Mouse (Mus musculus): ENCODE measurements around the gene Cux1. TPM values are rescaled to one million over a fixed set of nuclear protein-coding genes. Genes with fewer than 3 reads are reported as not detected.
A peak's percentile ranks its signal among the peaks of the same experiment; 100 is the strongest.

Cux1 gene
- total RNA-seq, 2 experiments from 2014 or later, result 34.5 to 36.4 TPM

DNA sequence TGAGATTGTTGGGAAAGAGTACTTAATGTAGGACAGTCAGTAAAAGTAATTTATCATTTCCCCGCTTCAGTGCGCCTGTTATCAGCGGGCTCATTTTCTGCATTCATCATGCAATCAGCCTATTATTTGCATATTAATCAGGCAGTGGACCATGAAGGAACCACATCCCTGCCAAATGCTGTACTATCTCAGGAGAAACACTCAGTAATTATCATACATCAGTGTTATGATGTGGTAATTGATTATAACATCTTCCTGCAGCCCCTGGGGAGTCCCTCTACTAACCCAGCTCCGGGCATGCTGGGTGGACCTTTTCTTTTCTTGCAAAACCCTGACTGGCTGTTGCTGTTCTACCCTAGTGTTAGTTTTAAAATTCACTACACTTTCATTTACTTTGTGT is 270.4 kb downstream of the Cux1 start:
- H3K4me3 ChIP-seq, result no peak overlapping the region
- no peak overlapping the region for H3K27ac ChIP-seq
- TF ChIP-seq CTCF (conservative IDR thresholded peaks at IDR 0.05), result no peak
- DNase-seq (ENCODE audit: low spot score in 2 of 2), result no peak

DNA sequence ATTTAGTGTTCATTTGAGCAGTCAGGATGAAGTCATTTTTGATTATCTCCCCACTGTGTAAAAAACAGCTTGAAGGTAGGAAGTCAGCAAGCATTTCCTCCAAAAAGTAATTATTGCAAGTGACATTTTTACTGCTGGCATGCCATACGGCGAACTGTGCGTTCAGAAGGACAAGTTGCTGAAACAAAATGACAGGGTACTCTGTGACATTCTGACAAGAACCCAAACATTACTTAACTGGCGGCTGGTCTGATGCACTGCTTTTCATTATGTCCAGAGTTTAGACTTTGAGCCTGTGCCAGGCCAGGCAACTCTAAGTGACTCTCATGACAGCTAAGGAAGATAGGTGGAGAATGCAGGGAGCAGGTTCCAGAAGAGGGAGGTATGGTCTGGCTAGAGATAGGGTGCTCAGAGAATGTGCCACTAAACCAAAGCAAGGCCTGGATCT is 274.3 kb downstream of the Cux1 start:
- no peak overlapping the region for H3K4me3 ChIP-seq
- no peak overlapping the region for H3K27ac ChIP-seq
- DNase-seq (ENCODE audit: low spot score in 2 of 2), result peak; percentile 51 to 52
- no peak for TF ChIP-seq CTCF (conservative IDR thresholded peaks at IDR 0.05)

DNA sequence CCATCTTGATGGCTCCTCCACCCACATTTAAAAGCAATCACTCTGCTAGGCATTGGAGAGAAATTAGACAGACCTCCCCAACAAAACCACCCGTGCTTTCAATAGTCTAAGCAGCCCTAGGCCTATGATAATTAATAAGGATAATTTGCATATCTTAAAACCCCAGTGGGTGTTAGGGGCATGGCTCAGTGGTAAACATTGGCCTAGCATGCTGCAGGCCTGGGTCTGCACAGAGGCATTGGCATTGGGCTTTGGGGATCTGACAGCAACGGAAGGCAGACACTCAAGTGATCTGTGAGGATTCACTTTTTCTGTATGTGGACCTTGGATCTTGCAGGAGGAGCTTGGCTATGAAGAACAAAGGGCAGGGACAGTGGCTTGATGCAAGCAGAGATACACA is 274.9 kb downstream of the Cux1 start:
- no peak overlapping the region for H3K27ac ChIP-seq
- no peak for TF ChIP-seq CTCF (conservative IDR thresholded peaks at IDR 0.05)
- no peak for DNase-seq (ENCODE audit: low spot score in 2 of 2)
- H3K4me3 ChIP-seq, result no peak overlapping the region

DNA sequence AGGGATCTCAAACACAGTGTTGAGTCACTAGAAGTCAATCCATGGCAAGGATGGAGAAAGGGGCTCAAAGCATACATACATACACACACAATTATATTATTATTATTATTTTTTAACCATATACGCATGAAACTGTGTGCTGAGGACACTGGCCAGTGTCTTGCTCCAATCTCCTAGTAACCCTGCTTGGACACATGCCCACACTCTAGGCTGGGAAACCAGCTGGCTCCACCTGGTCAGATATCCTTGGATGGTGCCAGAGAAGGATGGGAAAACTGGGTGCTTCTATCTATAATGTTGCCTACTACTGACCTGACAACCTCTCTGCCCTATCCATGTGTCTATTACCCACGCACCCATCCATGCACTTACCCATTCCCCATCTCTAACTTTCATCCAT is 275.7 kb downstream of the Cux1 start:
- TF ChIP-seq CTCF (conservative IDR thresholded peaks at IDR 0.05), result no peak

DNA sequence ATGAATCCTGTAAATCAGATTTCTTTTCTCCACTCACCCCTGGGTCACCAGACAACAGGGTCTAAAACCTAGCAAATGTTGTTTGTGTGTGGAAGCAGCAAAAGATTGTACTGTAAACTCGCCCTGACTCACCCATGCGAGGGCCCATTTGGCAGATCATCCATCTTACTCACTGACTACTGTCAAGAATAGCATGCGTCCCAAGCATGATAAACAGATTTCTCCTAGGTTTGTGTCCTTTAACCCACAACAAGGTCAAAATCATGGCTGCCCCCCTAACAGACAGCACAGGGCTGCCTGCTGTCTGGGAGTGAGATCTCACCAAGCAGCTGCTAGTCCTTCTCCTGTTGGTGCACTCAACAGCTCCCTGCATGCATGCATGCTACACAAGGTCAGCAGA is 277.5 kb downstream of the Cux1 start:
- TF ChIP-seq CTCF (conservative IDR thresholded peaks at IDR 0.05), result no peak
- no peak for DNase-seq (ENCODE audit: low spot score in 2 of 2)
- no peak overlapping the region for H3K27ac ChIP-seq
- no peak overlapping the region for H3K4me3 ChIP-seq

More for the DNA sequence above, 275.7 kb downstream of the Cux1 start:
- H3K4me3 ChIP-seq, result no peak overlapping the region
- DNase-seq (ENCODE audit: low spot score in 2 of 2), result no peak
- no peak overlapping the region for H3K27ac ChIP-seq

DNA sequence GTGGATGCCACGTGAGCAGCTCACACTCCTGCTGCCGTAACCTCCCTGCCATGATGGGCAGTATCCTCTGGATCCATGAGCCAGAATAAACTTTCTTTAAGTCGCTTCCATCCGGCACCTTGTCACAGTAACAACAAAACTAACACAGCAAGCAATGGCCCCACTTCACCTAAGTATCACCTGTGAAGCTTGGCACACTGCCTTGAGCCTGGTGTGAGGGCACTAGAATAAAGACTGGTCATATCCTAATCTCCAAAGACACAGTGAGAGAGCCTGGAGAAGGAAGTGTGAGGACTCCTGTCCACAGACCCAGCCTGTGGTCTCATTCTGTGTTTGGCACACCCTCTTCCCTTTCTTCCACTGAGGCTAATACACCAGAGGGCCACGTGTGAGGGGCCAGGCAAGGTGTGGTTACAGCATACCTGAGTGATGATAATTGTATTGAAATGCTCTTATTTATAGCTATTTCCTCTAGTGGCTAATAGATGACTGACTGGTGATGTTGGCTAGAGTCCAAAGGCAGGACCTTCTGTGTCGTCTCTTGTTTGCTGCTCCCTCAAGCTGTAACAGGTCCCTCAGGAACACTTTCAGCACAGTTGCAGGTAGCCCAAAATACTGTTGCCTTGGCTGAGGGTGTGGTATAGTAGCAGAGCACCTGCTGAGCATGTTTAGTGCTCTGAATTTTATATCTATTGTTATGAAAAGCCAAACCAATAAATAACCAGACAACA is 278.8 kb downstream of the Cux1 start:
- no peak for TF ChIP-seq CTCF (conservative IDR thresholded peaks at IDR 0.05)
- H3K27ac ChIP-seq, result no peak overlapping the region

DNA sequence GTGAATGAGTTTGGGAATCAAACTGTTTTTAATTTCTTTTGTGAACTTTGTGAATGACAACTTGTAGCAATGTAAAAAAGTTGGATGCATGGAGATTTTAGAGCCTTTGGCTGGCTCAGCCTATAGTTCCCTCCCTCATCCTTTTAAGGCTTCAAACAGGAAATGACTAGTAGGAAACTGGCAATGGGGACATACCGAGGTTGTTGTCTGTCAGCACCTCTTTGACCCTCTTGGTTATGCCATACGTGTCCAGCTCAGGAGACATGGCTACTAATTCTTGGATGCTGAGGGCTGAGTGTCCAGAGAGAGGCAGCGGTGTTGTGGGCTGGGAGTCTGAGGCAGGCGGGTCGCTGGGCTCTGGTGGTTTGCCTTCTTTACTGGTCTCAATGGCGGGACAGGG is 280.7 kb downstream of the Cux1 start:
- DNase-seq (ENCODE audit: low spot score in 2 of 2), result no peak
- TF ChIP-seq CTCF (conservative IDR thresholded peaks at IDR 0.05), result no peak

More for the DNA sequence above, 278.8 kb downstream of the Cux1 start:
- no peak for DNase-seq (ENCODE audit: low spot score in 2 of 2)
- H3K4me3 ChIP-seq, result no peak overlapping the region

DNA sequence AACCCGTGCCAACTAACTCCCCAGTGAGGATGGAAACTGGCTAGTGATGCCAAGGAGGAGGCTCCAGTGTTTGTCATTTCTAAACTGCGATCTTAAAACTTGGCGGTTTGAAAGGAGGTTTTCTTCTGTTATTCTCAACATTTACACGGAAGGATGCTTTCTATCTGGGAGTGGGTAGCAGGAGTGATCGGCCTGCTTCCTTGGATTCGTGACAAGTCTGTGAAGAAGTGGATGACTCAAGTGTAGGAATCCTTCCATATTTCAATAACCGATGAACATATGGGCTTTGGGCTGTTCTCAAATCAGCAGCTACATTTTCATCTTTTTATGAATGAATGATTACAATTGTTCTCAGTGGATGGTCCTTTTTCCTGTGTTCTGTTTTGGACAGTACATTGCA is 282.2 kb downstream of the Cux1 start:
- TF ChIP-seq CTCF (conservative IDR thresholded peaks at IDR 0.05), result no peak
- peak in 1 of 2 experiments; percentile 62 for DNase-seq (ENCODE audit: low spot score in 2 of 2)
- H3K4me3 ChIP-seq, result no peak overlapping the region
- H3K27ac ChIP-seq, result no peak overlapping the region

More for the DNA sequence above, 280.7 kb downstream of the Cux1 start:
- Histone ChIP-seq H3K4me3 (no peak overlapping the region), H3K27ac (no peak overlapping the region)

DNA sequence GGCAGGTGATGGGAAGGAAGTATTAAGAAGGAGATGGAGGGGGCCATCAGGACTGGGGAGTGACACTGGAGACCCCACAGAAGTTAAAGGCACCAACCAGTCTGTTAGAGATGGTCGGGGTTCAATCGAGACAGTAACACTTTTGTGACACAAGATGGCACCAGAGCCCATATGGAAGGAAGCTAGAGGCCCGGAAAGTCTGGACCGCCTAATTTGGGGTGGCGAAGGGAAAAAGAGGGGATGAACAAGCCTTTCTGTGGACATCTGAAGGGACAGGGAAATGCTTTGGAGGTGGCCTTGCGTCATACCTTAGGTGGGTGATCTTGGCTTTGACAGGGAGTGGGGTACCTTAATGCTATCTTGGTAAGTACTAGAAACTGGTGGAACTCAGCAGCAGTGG is 285.9 kb downstream of the Cux1 start:
- Histone ChIP-seq H3K4me3 (no peak overlapping the region), H3K27ac (no peak overlapping the region)
- peak in 1 of 2 experiments; percentile 21 for DNase-seq (ENCODE audit: low spot score in 2 of 2)
- TF ChIP-seq CTCF (conservative IDR thresholded peaks at IDR 0.05), result peak; percentile 90

DNA sequence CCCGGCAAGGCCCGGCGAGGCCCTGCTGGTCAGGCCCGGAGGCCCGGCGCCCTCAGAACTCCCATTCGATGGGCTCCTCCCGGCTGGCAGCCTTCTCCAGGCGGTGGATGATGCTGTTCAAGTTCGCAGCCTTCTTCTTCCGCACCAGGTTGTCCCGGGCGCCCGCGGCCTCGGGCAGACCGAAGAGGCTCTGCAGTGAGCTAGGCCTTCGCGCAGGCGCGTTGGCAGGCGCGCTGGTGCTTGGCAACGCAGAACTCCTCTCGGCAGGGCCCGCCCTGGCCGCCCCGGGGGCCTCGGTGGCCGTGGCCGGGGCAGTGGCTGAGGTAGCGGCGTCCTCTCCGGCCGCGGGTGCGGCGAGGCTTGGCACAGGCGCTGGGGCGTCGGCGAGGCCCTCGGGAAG is 292.6 kb downstream of the Cux1 start:
- no peak for TF ChIP-seq CTCF (conservative IDR thresholded peaks at IDR 0.05)
- no peak for DNase-seq (ENCODE audit: low spot score in 2 of 2)
- Histone ChIP-seq H3K27ac (no peak overlapping the region), H3K4me3 (no peak overlapping the region)

DNA sequence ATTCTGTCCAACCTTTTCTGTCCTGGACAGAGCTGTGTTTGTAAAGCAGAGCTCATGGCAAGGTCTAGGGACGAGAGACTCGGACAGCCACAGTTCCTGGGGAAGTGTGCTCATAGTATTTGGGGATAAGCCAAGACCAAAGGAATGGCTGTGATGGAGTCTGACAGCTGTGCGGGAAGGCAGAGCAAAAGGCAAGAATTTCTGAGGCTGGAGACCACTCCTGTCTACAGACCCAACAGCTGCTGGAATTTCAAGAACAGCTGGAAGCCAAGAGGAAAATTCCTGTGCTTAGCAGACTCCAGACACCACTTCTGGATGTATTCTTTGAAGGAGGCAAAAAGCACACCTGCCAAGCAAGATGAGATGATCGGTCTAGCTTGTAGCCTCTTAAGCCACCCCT is 297.4 kb downstream of the Cux1 start:
- DNase-seq (ENCODE audit: low spot score in 2 of 2), result no peak
- H3K27ac ChIP-seq, result no peak overlapping the region
- no peak overlapping the region for H3K4me3 ChIP-seq
- no peak for TF ChIP-seq CTCF (conservative IDR thresholded peaks at IDR 0.05)

DNA sequence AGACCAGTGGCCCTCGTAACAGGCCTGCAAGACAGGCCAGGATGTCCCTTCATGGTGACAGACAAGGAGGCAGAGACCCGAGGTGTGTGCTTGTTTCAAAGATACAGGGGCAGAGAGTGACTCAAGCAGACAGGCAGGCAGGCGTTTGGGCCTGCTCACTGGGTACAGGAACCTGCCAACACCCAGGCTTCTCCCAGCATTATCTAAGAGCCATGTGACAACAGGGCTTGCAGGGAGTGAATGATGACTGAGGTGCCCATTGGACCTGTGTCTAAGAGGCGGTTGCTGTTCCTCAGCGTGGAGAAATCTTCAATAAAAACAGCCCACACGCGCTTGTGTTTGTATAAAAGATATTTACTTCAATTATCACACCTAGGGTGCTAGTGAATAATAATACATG is 301.2 kb downstream of the Cux1 start:
- DNase-seq (ENCODE audit: low spot score in 2 of 2), result no peak
- Histone ChIP-seq H3K27ac (no peak overlapping the region), H3K4me3 (no peak overlapping the region)
- TF ChIP-seq CTCF (conservative IDR thresholded peaks at IDR 0.05), result no peak

DNA sequence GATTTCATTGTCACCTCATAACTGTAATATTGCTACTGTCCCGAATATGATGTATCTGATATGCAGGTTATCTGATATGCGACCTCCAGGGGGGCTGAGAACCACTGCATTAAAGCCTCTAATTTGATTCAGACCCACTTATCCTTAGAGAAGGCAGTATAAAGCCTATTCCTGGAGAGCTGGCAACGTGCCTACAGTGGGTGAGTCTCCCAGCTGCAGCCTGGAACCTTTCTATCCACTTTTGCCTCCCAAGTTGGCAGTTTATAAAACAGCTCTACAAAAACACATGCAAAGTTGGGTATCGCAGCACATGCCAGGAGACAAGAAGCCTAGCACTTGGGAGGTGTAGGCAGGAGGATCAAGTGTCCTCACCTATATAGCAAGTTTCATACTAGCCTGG is 303.9 kb downstream of the Cux1 start:
- DNase-seq (ENCODE audit: low spot score in 2 of 2), result no peak
- no peak for TF ChIP-seq CTCF (conservative IDR thresholded peaks at IDR 0.05)
- no peak overlapping the region for H3K27ac ChIP-seq
- H3K4me3 ChIP-seq, result no peak overlapping the region

DNA sequence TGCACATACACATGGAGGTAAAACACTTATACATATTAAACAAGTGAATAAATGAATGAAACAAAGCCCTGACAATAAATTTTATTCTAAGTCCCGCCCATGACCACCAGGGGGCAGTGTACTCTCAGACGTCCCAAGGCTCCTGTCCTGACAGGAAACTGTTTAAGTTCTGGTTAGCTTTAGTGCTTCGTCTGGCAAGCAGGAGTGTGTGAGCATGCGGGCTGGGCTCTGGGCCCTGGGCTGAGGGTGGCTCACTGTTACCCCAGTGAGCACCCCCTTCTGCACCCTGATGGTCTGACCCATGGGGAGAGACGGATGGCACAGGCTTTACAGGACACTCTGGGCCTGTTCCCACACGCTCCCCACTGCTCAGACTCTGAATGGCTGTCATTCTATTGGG is 308.4 kb downstream of the Cux1 start:
- peak; percentile 94 for TF ChIP-seq CTCF (conservative IDR thresholded peaks at IDR 0.05)
- DNase-seq (ENCODE audit: low spot score in 2 of 2), result peak; percentile 40 to 76
- H3K27ac ChIP-seq, result no peak overlapping the region
- H3K4me3 ChIP-seq, result no peak overlapping the region
